Mouse (Mus musculus) bone marrow, adult 2 months (tissue): ENCODE measurements around the gene Otulin.

Experiments
- CTCF ChIP-seq: fragments of 200-500 bp; IDR thresholded peaks from 2 replicates; pipeline ENCODE4 v1.5.1; 2011; ENCODE audit warnings: low read length, control low read depth; ENCODE audit not compliant: control insufficient read depth, insufficient read depth
- POLR2A ChIP-seq: fragments of 200-500 bp; IDR thresholded peaks from 2 replicates; pipeline ENCODE4 v1.6.1; 2011; ENCODE audit warnings: low read depth, mild to moderate bottlenecking, control low read depth, low read length, borderline replicate concordance; ENCODE audit not compliant: control insufficient read depth

GRCm38 (mm10) chr15:27497300-27497997 is 133.0 kb downstream of the Otulin start:
- TF ChIP-seq CTCF (no peak), POLR2A (no peak)
